Mouse (Mus musculus): ENCODE measurements around the gene Prune1. TPM values are rescaled to one million over a fixed set of nuclear protein-coding genes. Genes with fewer than 3 reads are reported as not detected.

Prune1 gene
- polyA plus RNA-seq, 1 experiment from 2014 or later: 55.6 TPM

GRCm38 (mm10) chr3:95250783-95251424 is 31.0 kb downstream of the Prune1 start, which contains the start of gene Bnipl:
TSS of gene Bnipl (minus strand) at chr3:95251193.
- H3K9me3 ChIP-seq (ENCODE audit: control insufficient read depth, low read length): no peaks in the 10 kb centered on the region
- no peak within 1 kb of the TSS for H3K4me2 ChIP-seq (ENCODE audit: low read length)
- H3K4me3 ChIP-seq (replicated peaks; ENCODE audit: low read length): no peak within 1 kb of the TSS
- no peak for ATAC-seq
- 0 out of 2 replicates have a peak, but pooled peaks cover 2% of the 10 kb centered on the region for H3K36me3 ChIP-seq (ENCODE audit: control insufficient read depth, insufficient read depth)
- 59% methylated on average over 7 of the region's 7 CpGs for whole genome bisulfite sequencing
- H3K27me3 ChIP-seq (replicated peaks; ENCODE audit: control insufficient read depth, insufficient read depth, low read length): no peaks in the 10 kb centered on the region
- H3K9ac ChIP-seq (replicated peaks; ENCODE audit: low read depth, low read length): no peak within 1 kb of the TSS
- H3K4me1 ChIP-seq (replicated peaks; ENCODE audit: control insufficient read depth, insufficient read depth, low read length): no peaks in the 10 kb centered on the region
- H3K27ac ChIP-seq (ENCODE audit: low read length): no peak within 1 kb of the TSS

DNA sequence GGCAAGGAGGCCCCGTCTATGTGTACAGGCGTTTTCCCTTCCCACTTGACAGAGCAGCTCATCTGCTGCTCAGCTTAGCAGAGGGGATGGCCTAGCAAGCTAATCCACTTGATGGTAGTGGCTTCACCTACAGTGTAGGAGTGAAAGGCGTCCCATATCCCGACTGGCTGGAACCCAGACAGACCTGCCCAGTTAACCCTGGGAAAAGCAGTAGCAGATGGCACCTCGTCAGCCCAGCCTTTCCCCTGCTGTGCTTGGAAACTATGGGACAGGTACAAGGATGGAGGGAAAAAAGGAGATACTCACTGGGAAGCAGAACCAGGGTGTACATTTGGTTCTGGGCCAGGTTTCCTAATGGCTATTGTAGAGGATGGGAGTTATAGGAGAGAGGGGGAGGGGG is 31.5 kb downstream of the Prune1 start:
- 84% methylated on average over 5 of the region's 5 CpGs for WGBS
- Histone ChIP-seq H3K4me2 (ENCODE audit: low read length) (no peak overlapping the region), H3K27ac (ENCODE audit: low read length) (no peak overlapping the region), H3K4me1 (replicated peaks; ENCODE audit: control insufficient read depth, insufficient read depth, low read length) (no peaks in the 10 kb centered on the region), H3K9ac (replicated peaks; ENCODE audit: low read depth, low read length) (no peak overlapping the region), H3K36me3 (ENCODE audit: control insufficient read depth, insufficient read depth) (0 out of 2 replicates have a peak, but pooled peaks cover 2% of the 10 kb centered on the region), H3K9me3 (ENCODE audit: control insufficient read depth, low read length) (no peaks in the 10 kb centered on the region), H3K4me3 (replicated peaks; ENCODE audit: low read length) (no peak overlapping the region), H3K27me3 (replicated peaks; ENCODE audit: control insufficient read depth, insufficient read depth, low read length) (no peaks in the 10 kb centered on the region)
- no peak for ATAC-seq

- Histone ChIP-seq H3K4me2 (ENCODE audit: low read length) (no peak overlapping the region), H3K4me1 (replicated peaks; ENCODE audit: control insufficient read depth, insufficient read depth, low read length) (no peaks in the 10 kb centered on the region), H3K36me3 (ENCODE audit: control insufficient read depth, insufficient read depth) (no peaks in the 10 kb centered on the region), H3K9ac (replicated peaks; ENCODE audit: low read depth, low read length) (no peak overlapping the region), H3K9me3 (ENCODE audit: control insufficient read depth, low read length) (no peaks in the 10 kb centered on the region), H3K27me3 (replicated peaks; ENCODE audit: control insufficient read depth, insufficient read depth, low read length) (no peaks in the 10 kb centered on the region), H3K27ac (ENCODE audit: low read length) (no peak overlapping the region), H3K4me3 (replicated peaks; ENCODE audit: low read length) (no peak overlapping the region)
- ATAC-seq: no peak
- 96% methylated on average over 1 of the region's 1 CpGs for whole genome bisulfite sequencing
Measured at GRCm38 (mm10) chr3:95247660-95248336, 34.1 kb downstream of the Prune1 start.

DNA sequence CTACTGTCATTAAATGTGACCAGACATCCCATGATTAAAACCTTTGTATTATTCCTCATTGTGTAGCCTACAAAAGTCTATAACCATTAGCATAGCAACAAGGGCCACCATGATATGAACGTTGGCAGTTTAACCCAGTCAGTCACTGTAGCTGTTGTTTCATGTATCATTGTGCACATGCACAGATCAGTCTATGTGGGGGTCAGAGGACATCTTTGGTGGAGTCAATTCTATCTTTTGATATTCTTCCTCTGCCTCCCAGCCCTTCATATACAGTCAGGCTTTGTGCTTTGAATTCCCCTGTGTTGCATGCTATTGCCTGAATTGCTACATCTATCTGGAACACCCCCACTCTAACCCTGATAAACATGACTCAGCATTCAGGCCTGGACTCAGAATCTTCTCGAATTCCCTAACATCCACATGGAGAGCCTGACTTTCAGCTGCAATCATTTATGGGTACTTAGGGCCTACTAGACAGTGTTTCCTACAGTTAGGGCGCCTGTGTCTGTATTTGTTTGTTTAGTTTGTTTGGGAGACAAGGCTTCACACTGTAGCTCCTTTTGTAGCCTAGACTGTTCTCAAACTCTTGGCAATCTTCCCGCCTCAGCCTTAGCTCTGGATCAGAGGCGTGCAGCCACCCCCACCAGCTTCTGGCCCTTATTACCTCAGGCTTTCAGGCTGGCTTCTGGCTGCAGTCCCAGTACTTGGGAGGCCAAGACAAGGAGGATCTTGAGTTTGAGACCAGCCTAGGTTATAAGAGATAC is 35.2 kb downstream of the Prune1 start:
- H3K4me3 ChIP-seq (replicated peaks; ENCODE audit: low read length): no peak overlapping the region
- no peaks in the 10 kb centered on the region for H3K27me3 ChIP-seq (replicated peaks; ENCODE audit: control insufficient read depth, insufficient read depth, low read length)
- no peak overlapping the region for H3K27ac ChIP-seq (ENCODE audit: low read length)
- no peaks in the 10 kb centered on the region for H3K9me3 ChIP-seq (ENCODE audit: control insufficient read depth, low read length)
- no peaks in the 10 kb centered on the region for H3K4me1 ChIP-seq (replicated peaks; ENCODE audit: control insufficient read depth, insufficient read depth, low read length)
- no peaks in the 10 kb centered on the region for H3K36me3 ChIP-seq (ENCODE audit: control insufficient read depth, insufficient read depth)
- ATAC-seq: 0 out of 2 replicates have a peak, but pooled peaks have one; percentile 20
- WGBS: 60% methylated on average over 5 of the region's 5 CpGs
- H3K4me2 ChIP-seq (ENCODE audit: low read length): no peak overlapping the region
- H3K9ac ChIP-seq (replicated peaks; ENCODE audit: low read depth, low read length): no peak overlapping the region

DNA sequence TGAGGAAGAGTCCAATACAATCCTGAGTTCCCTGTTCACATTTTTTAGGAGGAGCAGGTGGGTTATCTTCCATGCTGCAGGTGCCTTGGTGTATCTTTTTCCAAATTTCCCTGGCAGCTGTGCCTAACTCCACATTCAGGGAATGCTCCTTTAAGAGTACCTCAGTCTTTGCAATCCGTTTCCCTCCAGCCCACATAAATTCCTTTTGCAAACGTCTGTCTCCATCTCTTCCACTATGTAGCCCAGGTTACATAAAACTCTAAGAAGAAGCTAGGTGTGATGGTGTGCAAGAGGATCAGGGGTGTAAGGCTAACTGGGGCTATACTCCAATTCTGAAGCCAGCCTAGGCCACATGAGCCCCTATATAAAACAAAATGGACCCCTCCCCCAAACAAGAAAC is 38.8 kb downstream of the Prune1 start:
- Histone ChIP-seq H3K36me3 (ENCODE audit: control insufficient read depth, insufficient read depth) (0 out of 2 replicates have a peak, but pooled peaks cover 2% of the 10 kb centered on the region), H3K27ac (ENCODE audit: low read length) (no peak overlapping the region), H3K27me3 (replicated peaks; ENCODE audit: control insufficient read depth, insufficient read depth, low read length) (no peaks in the 10 kb centered on the region), H3K4me1 (replicated peaks; ENCODE audit: control insufficient read depth, insufficient read depth, low read length) (no peaks in the 10 kb centered on the region), H3K4me3 (replicated peaks; ENCODE audit: low read length) (no peak overlapping the region), H3K9me3 (ENCODE audit: control insufficient read depth, low read length) (no peaks in the 10 kb centered on the region), H3K4me2 (ENCODE audit: low read length) (no peak overlapping the region), H3K9ac (replicated peaks; ENCODE audit: low read depth, low read length) (no peak overlapping the region)
- WGBS: 89% methylated on average over 2 of the region's 2 CpGs
- ATAC-seq: no peak

DNA sequence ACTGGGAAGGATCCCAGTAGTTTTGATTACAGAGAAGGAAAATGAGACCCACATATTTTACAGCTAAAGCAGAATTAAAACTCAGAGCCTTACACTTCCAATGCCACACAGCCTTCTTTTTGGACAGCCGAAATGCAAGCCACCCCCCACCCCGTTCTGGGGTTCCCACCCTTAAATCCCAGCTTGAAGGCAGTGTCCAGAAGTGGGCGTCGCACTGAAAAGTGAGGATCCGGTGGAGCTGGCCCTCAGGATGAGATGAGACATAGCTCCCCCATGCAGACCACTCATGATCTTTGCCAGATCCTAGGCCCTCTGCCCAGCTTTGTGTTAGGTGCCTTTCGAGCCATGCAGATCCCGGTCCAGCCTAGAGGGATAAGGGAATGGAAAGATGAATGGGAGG is 40.4 kb downstream of the Prune1 start, which contains the start of gene Gm128:
Gene Gm128, minus strand, starts transcription at position 101 of the 400 bp plus-strand sequence.
- Histone ChIP-seq H3K27me3 (replicated peaks; ENCODE audit: control insufficient read depth, insufficient read depth, low read length) (no peaks in the 10 kb centered on the region), H3K27ac (ENCODE audit: low read length) (no peak within 1 kb of the TSS), H3K9ac (replicated peaks; ENCODE audit: low read depth, low read length) (no peak within 1 kb of the TSS), H3K36me3 (ENCODE audit: control insufficient read depth, insufficient read depth) (peaks cover 8% of the 10 kb centered on the region), H3K4me3 (replicated peaks; ENCODE audit: low read length) (no peak within 1 kb of the TSS), H3K9me3 (ENCODE audit: control insufficient read depth, low read length) (no peaks in the 10 kb centered on the region), H3K4me1 (replicated peaks; ENCODE audit: control insufficient read depth, insufficient read depth, low read length) (no peaks in the 10 kb centered on the region), H3K4me2 (ENCODE audit: low read length) (no peak within 1 kb of the TSS)
- WGBS: 75% methylated on average over 7 of the region's 7 CpGs
- no peak for ATAC-seq

DNA sequence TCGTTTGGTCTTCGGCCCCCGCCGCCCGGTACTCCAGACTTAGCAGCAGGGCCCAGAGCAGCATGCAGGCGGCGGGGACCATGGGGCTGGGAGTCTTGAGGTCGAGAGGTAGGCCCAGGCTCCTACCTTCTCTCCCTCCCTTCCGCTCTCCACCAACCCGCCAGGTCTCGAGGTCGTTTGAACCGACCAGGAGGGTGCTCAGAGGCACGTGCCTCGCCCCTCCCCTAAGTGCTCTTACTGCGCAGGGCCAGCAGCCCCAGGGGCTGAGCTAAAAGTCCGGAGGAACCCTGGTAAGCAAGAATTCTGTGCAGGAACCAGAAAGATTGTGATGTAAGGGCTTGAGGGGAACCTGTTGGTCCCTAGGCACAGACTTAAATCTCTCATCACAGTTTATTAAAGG is 41.0 kb downstream of the Prune1 start:
- no peaks in the 10 kb centered on the region for H3K9me3 ChIP-seq (ENCODE audit: control insufficient read depth, low read length)
- H3K4me3 ChIP-seq (replicated peaks; ENCODE audit: low read length): no peak overlapping the region
- H3K27me3 ChIP-seq (replicated peaks; ENCODE audit: control insufficient read depth, insufficient read depth, low read length): no peaks in the 10 kb centered on the region
- H3K27ac ChIP-seq (ENCODE audit: low read length): no peak overlapping the region
- H3K4me2 ChIP-seq (ENCODE audit: low read length): no peak overlapping the region
- ATAC-seq: no peak
- peaks cover 8% of the 10 kb centered on the region for H3K36me3 ChIP-seq (ENCODE audit: control insufficient read depth, insufficient read depth)
- H3K4me1 ChIP-seq (replicated peaks; ENCODE audit: control insufficient read depth, insufficient read depth, low read length): no peaks in the 10 kb centered on the region
- WGBS: 44% methylated on average over 17 of the region's 17 CpGs
- no peak overlapping the region for H3K9ac ChIP-seq (replicated peaks; ENCODE audit: low read depth, low read length)

DNA sequence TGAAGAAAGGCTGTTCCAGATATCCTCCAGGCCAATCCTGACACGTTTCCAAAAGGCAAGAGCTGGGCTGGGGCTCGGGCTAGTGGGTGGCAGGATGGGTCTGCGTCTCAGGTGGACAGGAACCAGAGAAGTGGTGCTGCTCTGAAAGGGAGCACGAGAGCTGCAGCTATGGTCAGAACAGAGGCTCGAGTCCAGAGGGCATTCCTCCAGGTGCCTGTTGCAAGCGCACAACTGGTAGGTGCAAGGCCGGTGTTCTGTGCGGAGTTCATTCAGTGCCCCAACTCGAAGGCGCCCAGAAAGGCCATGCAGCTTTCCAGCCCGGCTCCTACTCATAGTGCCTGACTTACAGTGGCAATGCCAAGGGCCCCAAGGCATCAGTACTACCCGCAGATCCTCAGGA is 41.9 kb downstream of the Prune1 start:
- Histone ChIP-seq H3K4me1 (replicated peaks; ENCODE audit: control insufficient read depth, insufficient read depth, low read length) (no peaks in the 10 kb centered on the region), H3K27me3 (replicated peaks; ENCODE audit: control insufficient read depth, insufficient read depth, low read length) (no peaks in the 10 kb centered on the region), H3K9ac (replicated peaks; ENCODE audit: low read depth, low read length) (no peak overlapping the region), H3K4me3 (replicated peaks; ENCODE audit: low read length) (no peak overlapping the region), H3K9me3 (ENCODE audit: control insufficient read depth, low read length) (no peaks in the 10 kb centered on the region), H3K36me3 (ENCODE audit: control insufficient read depth, insufficient read depth) (peaks cover 16% of the 10 kb centered on the region), H3K4me2 (ENCODE audit: low read length) (no peak overlapping the region), H3K27ac (ENCODE audit: low read length) (no peak overlapping the region)
- WGBS: 87% methylated on average over 12 of the region's 12 CpGs
- ATAC-seq: no peak

DNA sequence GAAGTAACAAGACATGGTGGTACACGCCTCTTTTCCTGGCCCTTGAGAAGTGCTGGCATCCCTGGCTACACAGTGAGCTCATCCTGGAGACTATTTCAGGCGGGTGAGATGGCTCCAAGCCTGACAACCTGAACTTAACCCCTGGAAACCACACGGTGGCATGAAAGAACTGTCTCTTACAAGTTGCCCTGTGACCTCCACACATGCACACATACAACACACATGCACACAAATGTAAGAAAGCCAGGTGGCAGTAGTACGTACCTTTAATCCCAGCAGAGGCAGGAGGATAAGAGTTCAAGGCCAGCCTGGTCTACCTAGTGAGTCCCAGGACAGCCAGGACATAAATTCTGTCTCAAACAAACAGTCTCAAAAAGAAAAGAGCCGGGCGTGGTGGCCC is 42.9 kb downstream of the Prune1 start:
- ATAC-seq: no peak
- Histone ChIP-seq H3K9ac (replicated peaks; ENCODE audit: low read depth, low read length) (no peak overlapping the region), H3K27me3 (replicated peaks; ENCODE audit: control insufficient read depth, insufficient read depth, low read length) (no peaks in the 10 kb centered on the region), H3K27ac (ENCODE audit: low read length) (no peak overlapping the region), H3K4me3 (replicated peaks; ENCODE audit: low read length) (no peak overlapping the region), H3K9me3 (ENCODE audit: control insufficient read depth, low read length) (no peaks in the 10 kb centered on the region), H3K4me2 (ENCODE audit: low read length) (no peak overlapping the region), H3K36me3 (ENCODE audit: control insufficient read depth, insufficient read depth) (peaks cover 22% of the 10 kb centered on the region), H3K4me1 (replicated peaks; ENCODE audit: control insufficient read depth, insufficient read depth, low read length) (no peaks in the 10 kb centered on the region)
- 87% methylated on average over 6 of the region's 6 CpGs for WGBS
